Mouse (Mus musculus) naive thymus-derived CD4-positive, alpha-beta T cell, adult 2 months (primary cell): ENCODE measurements around the gene Ggt7.

Experiments used
- DNase-seq: peaks from one replicate; pipeline ENCODE4 v3.0.0-alpha.2; 2011; ENCODE audit warnings: low read depth

Ggt7 gene

GRCm38 (mm10) chr2:155517455-155518423 is at the start of gene Ggt7, which contains the start of gene Acss2:
Ggt7 (minus strand) TSS chr2:155518237.
Acss2 (plus strand) TSS chr2:155517948.
- peak; percentile 98 for DNase-seq

- DNase-seq, result no peak
Measured at GRCm38 (mm10) chr2:155567751-155568150, 49.7 kb upstream of the Ggt7 start.

- no peak for DNase-seq
Measured at GRCm38 (mm10) chr2:155562934-155563333, 44.9 kb upstream of the Ggt7 start.

GRCm38 (mm10) chr2:155562209-155562608 is 44.2 kb upstream of the Ggt7 start:
- DNase-seq, result no peak

- peak; percentile 64 for DNase-seq
Measured at GRCm38 (mm10) chr2:155554426-155554985, 36.5 kb upstream of the Ggt7 start.

GRCm38 (mm10) chr2:155552949-155553354 is 34.9 kb upstream of the Ggt7 start:
- DNase-seq, result peak; percentile 74

- peak; percentile 41 for DNase-seq
Measured at GRCm38 (mm10) chr2:155552336-155552735, 34.3 kb upstream of the Ggt7 start.

- DNase-seq, result no peak
Measured at GRCm38 (mm10) chr2:155546955-155547354, 28.9 kb upstream of the Ggt7 start.

GRCm38 (mm10) chr2:155540822-155541458 is 22.9 kb upstream of the Ggt7 start:
- no peak for DNase-seq

- DNase-seq, result no peak
Measured at GRCm38 (mm10) chr2:155539696-155540095, 21.7 kb upstream of the Ggt7 start.

GRCm38 (mm10) chr2:155538463-155539057 is 20.5 kb upstream of the Ggt7 start:
- peak; percentile 48 for DNase-seq

GRCm38 (mm10) chr2:155537761-155538462 is 19.9 kb upstream of the Ggt7 start:
- DNase-seq, result peak; percentile 66

GRCm38 (mm10) chr2:155536292-155536691 is 18.3 kb upstream of the Ggt7 start:
- DNase-seq, result no peak

GRCm38 (mm10) chr2:155527367-155527766 is 9.3 kb upstream of the Ggt7 start:
- no peak for DNase-seq

- DNase-seq, result no peak
Measured at GRCm38 (mm10) chr2:155524378-155524777, 6.3 kb upstream of the Ggt7 start.

GRCm38 (mm10) chr2:155523706-155524105 is 5.7 kb upstream of the Ggt7 start:
- DNase-seq, result peak; percentile 7

- no peak for DNase-seq
Measured at GRCm38 (mm10) chr2:155518531-155519270, 664 bp upstream of the Ggt7 start.

GRCm38 (mm10) chr2:155515941-155516340 is 2.1 kb downstream of the Ggt7 start:
- peak; percentile 76 for DNase-seq

GRCm38 (mm10) chr2:155514666-155515065 is 3.4 kb downstream of the Ggt7 start:
- DNase-seq, result peak; percentile 88

- DNase-seq, result peak; percentile 20
Measured at GRCm38 (mm10) chr2:155513543-155513942, 4.5 kb downstream of the Ggt7 start.

- DNase-seq, result peak; percentile 85
Measured at GRCm38 (mm10) chr2:155512479-155512878, 5.6 kb downstream of the Ggt7 start.
